Mouse (Mus musculus) cortical plate, adult 2 months (tissue): ENCODE measurements around the gene Spag17. TPM values are rescaled to one million over a fixed set of nuclear protein-coding genes. Genes with fewer than 3 reads are reported as not detected.

Experiments used
- H3K27ac ChIP-seq: fragments of 200-500 bp; 2 replicates; pipeline ENCODE4 v1.5.1; 2012; ENCODE audit warnings: low read length, control low read depth, inconsistent platforms; ENCODE audit not compliant: insufficient read depth
- H3K4me1 ChIP-seq: fragments of 200-500 bp; 2 replicates; pipeline ENCODE4 v1.6.1; 2011; ENCODE audit warnings: low read length; ENCODE audit not compliant: control insufficient read depth, insufficient read depth
- H3K4me3 ChIP-seq: fragments of 200-500 bp; 2 replicates; pipeline ENCODE4 v1.5.1; 2011; ENCODE audit warnings: mild to moderate bottlenecking, low read length, control low read depth; ENCODE audit not compliant: insufficient read depth
- CTCF ChIP-seq: fragments of 200-500 bp; IDR thresholded peaks from 2 replicates; pipeline ENCODE4 v1.5.1; 2011; ENCODE audit warnings: mild to moderate bottlenecking, control low read depth, low read length; ENCODE audit not compliant: insufficient read depth; ENCODE audit errors: extremely low read depth
- POLR2A ChIP-seq: fragments of 200-500 bp; IDR thresholded peaks from 2 replicates; pipeline ENCODE4 v1.6.1; 2011; ENCODE audit warnings: mild to moderate bottlenecking, low read length, control low read depth; ENCODE audit not compliant: insufficient read depth; ENCODE audit errors: extremely low read depth
- polyA plus RNA-seq: library from polyadenylated mRNA; depleted of rRNA; stranded (reverse); fragments of >200 nt; gene quantifications from 2 replicates; pipeline ENCODE4 v1.2.3, GENCODE M21; 2012

Gene Spag17
- polyA plus RNA-seq, 1 experiment, result 0.10 TPM

- TF ChIP-seq CTCF, result no peak
- TF ChIP-seq POLR2A, result no peak
- no peak overlapping the region for H3K27ac ChIP-seq
- no peaks in the 10 kb centered on the region for H3K4me1 ChIP-seq
- H3K4me3 ChIP-seq, result no peak overlapping the region
Measured at GRCm38 (mm10) chr3:99959805-99960485, 74.7 kb downstream of the Spag17 start.

- TF ChIP-seq CTCF (no peak), POLR2A (no peak)
- H3K4me3 ChIP-seq, result no peak overlapping the region
- H3K4me1 ChIP-seq, result no peaks in the 10 kb centered on the region
- H3K27ac ChIP-seq, result no peak overlapping the region
Measured at GRCm38 (mm10) chr3:99964345-99964744, 79.1 kb downstream of the Spag17 start.

GRCm38 (mm10) chr3:99965863-99966262 lies 80.7 kb downstream of the Spag17 start:
- no peak overlapping the region for H3K4me3 ChIP-seq
- H3K4me1 ChIP-seq, result no peaks in the 10 kb centered on the region
- no peak overlapping the region for H3K27ac ChIP-seq
- TF ChIP-seq POLR2A, result no peak
- no peak for TF ChIP-seq CTCF

GRCm38 (mm10) chr3:99966285-99966684 lies 81.1 kb downstream of the Spag17 start:
- no peak overlapping the region for H3K27ac ChIP-seq
- no peak overlapping the region for H3K4me3 ChIP-seq
- TF ChIP-seq POLR2A (no peak), CTCF (no peak)
- H3K4me1 ChIP-seq, result no peaks in the 10 kb centered on the region

GRCm38 (mm10) chr3:99970766-99971165 lies 85.6 kb downstream of the Spag17 start:
- Histone ChIP-seq H3K27ac (no peak overlapping the region), H3K4me1 (no peaks in the 10 kb centered on the region), H3K4me3 (no peak overlapping the region)
- no peak for TF ChIP-seq CTCF
- no peak for TF ChIP-seq POLR2A

GRCm38 (mm10) chr3:99981046-99981445 lies 95.8 kb downstream of the Spag17 start:
- H3K4me3 ChIP-seq, result no peak overlapping the region
- H3K4me1 ChIP-seq, result no peaks in the 10 kb centered on the region
- no peak overlapping the region for H3K27ac ChIP-seq
- TF ChIP-seq CTCF (no peak), POLR2A (no peak)

- H3K4me3 ChIP-seq, result no peak overlapping the region
- no peak overlapping the region for H3K27ac ChIP-seq
- H3K4me1 ChIP-seq, result no peaks in the 10 kb centered on the region
- TF ChIP-seq CTCF, result no peak
- TF ChIP-seq POLR2A, result no peak
Measured at GRCm38 (mm10) chr3:100004676-100005075, 119.5 kb downstream of the Spag17 start.

GRCm38 (mm10) chr3:100009807-100010206 lies 124.6 kb downstream of the Spag17 start:
- H3K4me1 ChIP-seq, result no peaks in the 10 kb centered on the region
- H3K4me3 ChIP-seq, result no peak overlapping the region
- TF ChIP-seq CTCF (no peak), POLR2A (no peak)
- H3K27ac ChIP-seq, result no peak overlapping the region

GRCm38 (mm10) chr3:100014110-100014509 lies 128.9 kb downstream of the Spag17 start:
- TF ChIP-seq POLR2A, result no peak
- TF ChIP-seq CTCF, result no peak
- Histone ChIP-seq H3K4me1 (no peaks in the 10 kb centered on the region), H3K4me3 (no peak overlapping the region), H3K27ac (no peak overlapping the region)

GRCm38 (mm10) chr3:100031291-100031690 lies 146.1 kb downstream of the Spag17 start:
- peaks cover 2% of the 10 kb centered on the region for H3K4me1 ChIP-seq
- TF ChIP-seq CTCF (no peak), POLR2A (no peak)
- no peak overlapping the region for H3K4me3 ChIP-seq
- no peak overlapping the region for H3K27ac ChIP-seq
